Mouse (Mus musculus): Measurements from ENCODE around the gene Myh14. TPM values are rescaled to one million over a fixed set of nuclear protein-coding genes. Genes with fewer than 3 reads are reported as not detected.

Myh14 gene
- polyA plus RNA-seq, 1 experiment from 2014 or later, result 2.1 TPM

- 79% methylated on average over 13 of the region's 13 CpGs for WGBS
- H3K9ac ChIP-seq (replicated peaks; ENCODE audit: low read length), result no peak overlapping the region
- no peaks in the 10 kb centered on the region for H3K36me3 ChIP-seq (replicated peaks; ENCODE audit: control insufficient read depth, insufficient read depth, low read depth, low read length)
- no peak for DNase-seq (ENCODE audit: low spot score)
- no peak overlapping the region for H3K27ac ChIP-seq (replicated peaks; ENCODE audit: low read depth, low read length)
- no peaks in the 10 kb centered on the region for H3K9me3 ChIP-seq (replicated peaks; ENCODE audit: control insufficient read depth, low read length)
- H3K4me2 ChIP-seq (ENCODE audit: low read depth, low read length), result no peak overlapping the region
- H3K4me1 ChIP-seq (ENCODE audit: control insufficient read depth, insufficient read depth, low read length), result no peaks in the 10 kb centered on the region
- H3K4me3 ChIP-seq (ENCODE audit: low read depth, low read length), result no peak overlapping the region
- H3K27me3 ChIP-seq (ENCODE audit: control insufficient read depth, insufficient read depth, low read length), result no peaks in the 10 kb centered on the region
- no peak for ATAC-seq (replicated peaks; ENCODE audit: insufficient number of reproducible peaks, low FRiP score, low TSS enrichment, low read depth)
Observed at GRCm38 (mm10) chr7:44626966-44627365, 43.7 kb downstream of the Myh14 start.

GRCm38 (mm10) chr7:44626068-44626385, 44.6 kb downstream of the Myh14 start:
- Histone ChIP-seq H3K27ac (replicated peaks; ENCODE audit: low read depth, low read length) (no peak overlapping the region), H3K36me3 (replicated peaks; ENCODE audit: control insufficient read depth, insufficient read depth, low read depth, low read length) (no peaks in the 10 kb centered on the region), H3K9ac (replicated peaks; ENCODE audit: low read length) (no peak overlapping the region), H3K4me3 (ENCODE audit: low read depth, low read length) (no peak overlapping the region), H3K4me2 (ENCODE audit: low read depth, low read length) (no peak overlapping the region), H3K27me3 (ENCODE audit: control insufficient read depth, insufficient read depth, low read length) (no peaks in the 10 kb centered on the region), H3K9me3 (replicated peaks; ENCODE audit: control insufficient read depth, low read length) (no peaks in the 10 kb centered on the region), H3K4me1 (ENCODE audit: control insufficient read depth, insufficient read depth, low read length) (no peaks in the 10 kb centered on the region)
- no peak for DNase-seq (ENCODE audit: low spot score)
- 45% methylated on average over 1 of the region's 1 CpGs for WGBS
- no peak for ATAC-seq (replicated peaks; ENCODE audit: insufficient number of reproducible peaks, low FRiP score, low TSS enrichment, low read depth)

GRCm38 (mm10) chr7:44625241-44626067, 45.2 kb downstream of the Myh14 start:
- ATAC-seq (replicated peaks; ENCODE audit: insufficient number of reproducible peaks, low FRiP score, low TSS enrichment, low read depth) (no peak), DNase-seq (ENCODE audit: low spot score) (no peak)
- Histone ChIP-seq H3K4me1 (ENCODE audit: control insufficient read depth, insufficient read depth, low read length) (no peaks in the 10 kb centered on the region), H3K9ac (replicated peaks; ENCODE audit: low read length) (no peak overlapping the region), H3K4me2 (ENCODE audit: low read depth, low read length) (no peak overlapping the region), H3K36me3 (replicated peaks; ENCODE audit: control insufficient read depth, insufficient read depth, low read depth, low read length) (no peaks in the 10 kb centered on the region), H3K27me3 (ENCODE audit: control insufficient read depth, insufficient read depth, low read length) (no peaks in the 10 kb centered on the region), H3K27ac (replicated peaks; ENCODE audit: low read depth, low read length) (no peak overlapping the region), H3K4me3 (ENCODE audit: low read depth, low read length) (no peak overlapping the region), H3K9me3 (replicated peaks; ENCODE audit: control insufficient read depth, low read length) (no peaks in the 10 kb centered on the region)
- 89% methylated on average over 13 of the region's 13 CpGs for WGBS

GRCm38 (mm10) chr7:44624828-44625227, 45.8 kb downstream of the Myh14 start:
- no peak for ATAC-seq (replicated peaks; ENCODE audit: insufficient number of reproducible peaks, low FRiP score, low TSS enrichment, low read depth)
- 63% methylated on average over 14 of the region's 14 CpGs for WGBS
- Histone ChIP-seq H3K36me3 (replicated peaks; ENCODE audit: control insufficient read depth, insufficient read depth, low read depth, low read length) (no peaks in the 10 kb centered on the region), H3K9me3 (replicated peaks; ENCODE audit: control insufficient read depth, low read length) (no peaks in the 10 kb centered on the region), H3K9ac (replicated peaks; ENCODE audit: low read length) (no peak overlapping the region), H3K4me1 (ENCODE audit: control insufficient read depth, insufficient read depth, low read length) (no peaks in the 10 kb centered on the region), H3K4me3 (ENCODE audit: low read depth, low read length) (no peak overlapping the region), H3K27ac (replicated peaks; ENCODE audit: low read depth, low read length) (no peak overlapping the region), H3K4me2 (ENCODE audit: low read depth, low read length) (no peak overlapping the region), H3K27me3 (ENCODE audit: control insufficient read depth, insufficient read depth, low read length) (no peaks in the 10 kb centered on the region)
- DNase-seq (ENCODE audit: low spot score), result no peak

GRCm38 (mm10) chr7:44624543-44624826, 46.2 kb downstream of the Myh14 start:
- Histone ChIP-seq H3K36me3 (replicated peaks; ENCODE audit: control insufficient read depth, insufficient read depth, low read depth, low read length) (no peaks in the 10 kb centered on the region), H3K27me3 (ENCODE audit: control insufficient read depth, insufficient read depth, low read length) (no peaks in the 10 kb centered on the region), H3K27ac (replicated peaks; ENCODE audit: low read depth, low read length) (no peak overlapping the region), H3K4me1 (ENCODE audit: control insufficient read depth, insufficient read depth, low read length) (no peaks in the 10 kb centered on the region), H3K4me2 (ENCODE audit: low read depth, low read length) (no peak overlapping the region), H3K9ac (replicated peaks; ENCODE audit: low read length) (no peak overlapping the region), H3K4me3 (ENCODE audit: low read depth, low read length) (no peak overlapping the region), H3K9me3 (replicated peaks; ENCODE audit: control insufficient read depth, low read length) (no peaks in the 10 kb centered on the region)
- WGBS, result 86% methylated on average over 3 of the region's 3 CpGs
- ATAC-seq (replicated peaks; ENCODE audit: insufficient number of reproducible peaks, low FRiP score, low TSS enrichment, low read depth) (no peak), DNase-seq (ENCODE audit: low spot score) (no peak)

GRCm38 (mm10) chr7:44623714-44624542, 46.7 kb downstream of the Myh14 start:
- ATAC-seq (replicated peaks; ENCODE audit: insufficient number of reproducible peaks, low FRiP score, low TSS enrichment, low read depth) (no peak), DNase-seq (ENCODE audit: low spot score) (peak; percentile 25)
- no peaks in the 10 kb centered on the region for H3K27me3 ChIP-seq (ENCODE audit: control insufficient read depth, insufficient read depth, low read length)
- H3K9ac ChIP-seq (replicated peaks; ENCODE audit: low read length), result no peak overlapping the region
- H3K36me3 ChIP-seq (replicated peaks; ENCODE audit: control insufficient read depth, insufficient read depth, low read depth, low read length), result no peaks in the 10 kb centered on the region
- no peak overlapping the region for H3K4me2 ChIP-seq (ENCODE audit: low read depth, low read length)
- H3K4me3 ChIP-seq (ENCODE audit: low read depth, low read length), result no peak overlapping the region
- no peaks in the 10 kb centered on the region for H3K4me1 ChIP-seq (ENCODE audit: control insufficient read depth, insufficient read depth, low read length)
- H3K9me3 ChIP-seq (replicated peaks; ENCODE audit: control insufficient read depth, low read length), result no peaks in the 10 kb centered on the region
- WGBS, result 38% methylated on average over 18 of the region's 18 CpGs
- no peak overlapping the region for H3K27ac ChIP-seq (replicated peaks; ENCODE audit: low read depth, low read length)

GRCm38 (mm10) chr7:44617059-44617458, 53.6 kb downstream of the Myh14 start:
- no peak for ATAC-seq (replicated peaks; ENCODE audit: insufficient number of reproducible peaks, low FRiP score, low TSS enrichment, low read depth)
- H3K9ac ChIP-seq (replicated peaks; ENCODE audit: low read length), result no peak overlapping the region
- no peaks in the 10 kb centered on the region for H3K4me1 ChIP-seq (ENCODE audit: control insufficient read depth, insufficient read depth, low read length)
- DNase-seq (ENCODE audit: low spot score), result no peak
- H3K9me3 ChIP-seq (replicated peaks; ENCODE audit: control insufficient read depth, low read length), result no peaks in the 10 kb centered on the region
- no peak overlapping the region for H3K27ac ChIP-seq (replicated peaks; ENCODE audit: low read depth, low read length)
- H3K4me3 ChIP-seq (ENCODE audit: low read depth, low read length), result no peak overlapping the region
- no peak overlapping the region for H3K4me2 ChIP-seq (ENCODE audit: low read depth, low read length)
- WGBS, result 72% methylated on average over 3 of the region's 3 CpGs
- H3K36me3 ChIP-seq (replicated peaks; ENCODE audit: control insufficient read depth, insufficient read depth, low read depth, low read length), result no peaks in the 10 kb centered on the region
- H3K27me3 ChIP-seq (ENCODE audit: control insufficient read depth, insufficient read depth, low read length), result no peaks in the 10 kb centered on the region

- Histone ChIP-seq H3K4me1 (ENCODE audit: control insufficient read depth, insufficient read depth, low read length) (no peaks in the 10 kb centered on the region), H3K27me3 (ENCODE audit: control insufficient read depth, insufficient read depth, low read length) (no peaks in the 10 kb centered on the region), H3K36me3 (replicated peaks; ENCODE audit: control insufficient read depth, insufficient read depth, low read depth, low read length) (no peaks in the 10 kb centered on the region), H3K9ac (replicated peaks; ENCODE audit: low read length) (no peak overlapping the region), H3K4me3 (ENCODE audit: low read depth, low read length) (no peak overlapping the region), H3K27ac (replicated peaks; ENCODE audit: low read depth, low read length) (no peak overlapping the region), H3K4me2 (ENCODE audit: low read depth, low read length) (no peak overlapping the region), H3K9me3 (replicated peaks; ENCODE audit: control insufficient read depth, low read length) (no peaks in the 10 kb centered on the region)
- DNase-seq (ENCODE audit: low spot score), result no peak
- ATAC-seq (replicated peaks; ENCODE audit: insufficient number of reproducible peaks, low FRiP score, low TSS enrichment, low read depth), result no peak
- WGBS, result 68% methylated on average over 14 of the region's 14 CpGs
Observed at GRCm38 (mm10) chr7:44615987-44616386, 54.7 kb downstream of the Myh14 start.

All from embryonic facial prominence, embryonic 11.5 days (tissue).